Mouse (Mus musculus) thymus, adult 2 months (tissue): Measurements from ENCODE around the gene Pls1.

Source experiments
- CTCF ChIP-seq: fragments of 200-500 bp; IDR thresholded peaks from 2 replicates; pipeline ENCODE4 v1.5.1; 2012; ENCODE audit warnings: mild to moderate bottlenecking, control low read depth, low read length, moderate library complexity, borderline replicate concordance; ENCODE audit not compliant: control insufficient read depth, poor library complexity, insufficient read depth; ENCODE audit errors: extremely low read depth
- POLR2A ChIP-seq: fragments of 200-500 bp; IDR thresholded peaks from 2 replicates; pipeline ENCODE4 v1.6.1; 2012; ENCODE audit warnings: mild to moderate bottlenecking, low read length, control low read depth, moderate library complexity; ENCODE audit not compliant: control insufficient read depth, poor library complexity, insufficient read depth; ENCODE audit errors: extremely low read depth

DNA sequence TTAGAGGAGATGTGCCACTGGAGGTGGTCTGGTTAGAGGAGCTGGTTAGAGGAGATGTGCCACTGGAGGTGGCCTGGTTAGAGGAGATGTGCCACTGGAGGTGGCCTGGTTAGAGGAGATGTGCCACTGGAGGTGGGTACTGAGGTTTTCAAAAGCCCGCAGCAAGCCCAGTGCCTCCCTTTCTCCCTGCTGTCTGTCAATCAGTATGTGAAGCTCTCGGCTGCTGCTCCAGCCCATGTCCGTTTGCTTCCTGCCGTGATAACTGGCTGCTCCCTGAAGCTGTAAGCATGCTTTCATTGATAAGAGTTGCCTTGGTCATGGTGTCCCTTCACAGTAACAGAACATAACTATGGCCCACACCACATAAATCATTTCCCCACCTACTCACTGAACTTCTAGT, 81.9 kb downstream of the Pls1 start:
- TF ChIP-seq CTCF (no peak), POLR2A (no peak)
